Mouse (Mus musculus) embryo, embryonic 9.5 days (tissue): ENCODE results near the gene Mdm2.

Experiments
- DNase-seq: peaks from one replicate; pipeline ENCODE4 v3.0.0-alpha.2; 2017; ENCODE audit errors: extremely low spot score

Mdm2 gene

GRCm38 (mm10) chr10:117643711-117644428 lies 66.7 kb downstream of the Mdm2 start:
- no peak for DNase-seq

GRCm38 (mm10) chr10:117643302-117643701 lies 67.3 kb downstream of the Mdm2 start:
- no peak for DNase-seq

- no peak for DNase-seq
Measured at GRCm38 (mm10) chr10:117642491-117643262, 67.9 kb downstream of the Mdm2 start.

- DNase-seq = no peak
Measured at GRCm38 (mm10) chr10:117642201-117642450, 68.4 kb downstream of the Mdm2 start.

DNA sequence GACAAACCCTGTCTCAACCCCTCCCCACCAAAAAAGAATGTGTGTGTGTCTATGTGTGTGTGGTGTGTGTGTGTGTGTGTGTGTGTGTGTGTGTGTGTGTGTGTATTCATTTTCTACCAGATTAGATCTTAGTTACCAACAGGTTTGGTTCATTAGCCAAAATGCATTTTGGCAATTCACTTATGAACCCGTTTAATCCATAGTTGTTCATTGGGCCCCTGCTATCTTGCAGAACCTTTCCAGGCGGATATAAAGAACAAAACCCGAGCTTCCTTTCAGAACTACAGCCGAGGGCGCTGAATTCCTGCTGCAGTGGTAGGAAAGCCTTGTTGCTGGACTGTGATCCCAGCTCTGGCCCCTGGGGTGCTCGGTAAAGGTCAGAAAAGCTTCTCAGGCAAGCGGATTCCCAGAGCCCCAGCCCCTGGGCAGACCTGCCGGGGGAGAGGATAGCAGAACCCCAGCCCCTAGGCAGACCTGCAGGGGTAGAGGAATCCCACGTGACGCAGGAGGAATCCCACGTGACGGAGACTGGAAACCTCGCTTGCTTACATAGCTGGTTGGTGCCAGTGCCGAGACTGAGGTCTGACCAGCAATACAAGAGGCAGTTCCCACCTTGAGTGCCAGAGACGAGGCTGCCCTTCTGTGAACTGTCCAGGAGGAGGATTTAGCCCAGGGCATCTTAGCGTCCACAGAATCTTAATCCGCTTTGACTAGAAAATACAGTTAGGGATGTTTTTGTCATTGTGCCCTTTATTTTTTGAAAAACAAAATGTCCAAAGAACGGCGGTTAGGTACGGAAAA lies 69.0 kb downstream of the Mdm2 start:
- no peak for DNase-seq

DNA sequence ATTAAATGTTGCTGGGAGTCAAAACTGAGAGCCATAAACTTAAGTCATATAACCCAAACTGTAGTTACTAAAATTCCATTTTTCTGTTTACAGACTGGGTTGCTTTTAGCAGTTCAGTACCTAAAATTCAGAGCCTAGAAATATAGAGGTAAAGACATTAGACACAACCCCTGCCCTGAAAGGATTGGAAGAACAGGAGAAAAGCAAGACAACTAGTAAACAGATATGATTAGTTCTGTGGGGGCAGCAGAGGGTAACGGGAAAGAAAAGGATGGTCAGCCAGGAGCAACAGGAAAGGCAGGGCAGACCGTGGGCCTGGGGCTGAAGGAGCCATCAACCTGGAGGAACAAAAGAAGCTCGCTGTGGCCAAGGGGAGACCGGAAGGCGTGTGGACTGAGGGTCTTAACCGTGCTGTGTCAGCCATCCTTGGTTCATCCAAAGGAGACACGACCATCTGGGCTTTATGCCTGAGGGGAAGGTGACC lies 69.9 kb downstream of the Mdm2 start:
- no peak for DNase-seq

GRCm38 (mm10) chr10:117639899-117640594 lies 70.5 kb downstream of the Mdm2 start:
- DNase-seq = no peak

- no peak for DNase-seq
Measured at GRCm38 (mm10) chr10:117639221-117639599, 71.3 kb downstream of the Mdm2 start.
